Mouse (Mus musculus) hindbrain, embryonic 13.5 days (tissue): ENCODE data around the gene Pex11g. TPM values are rescaled to one million over a fixed set of nuclear protein-coding genes. Genes with fewer than 3 reads are reported as not detected.

ENCODE experiments used
- ATAC-seq: fragments of 200-750 bp; cut with Nextera tagmentation; 2 replicates; pipeline ENCODE4 v1.8.0; 2017; ENCODE audit warnings: moderate TSS enrichment; ENCODE audit not compliant: low FRiP score
- H3K27ac ChIP-seq: fragments of 300-500 bp; sonication (generic); 2 replicates; pipeline ENCODE4 v1.5.1; 2015; ENCODE audit warnings: inconsistent platforms, mild to moderate bottlenecking, moderate library complexity
- H3K27me3 ChIP-seq: fragments of 300-500 bp; sonication (generic); 2 replicates; pipeline ENCODE4 v1.6.1; 2015; ENCODE audit warnings: mild to moderate bottlenecking, inconsistent platforms
- H3K36me3 ChIP-seq: fragments of 300-500 bp; sonication (generic); 2 replicates; pipeline ENCODE4 v1.6.1; 2015; ENCODE audit warnings: mild to moderate bottlenecking, inconsistent platforms
- H3K4me1 ChIP-seq: fragments of 300-500 bp; sonication (generic); replicated peaks from 2 replicates; pipeline ENCODE4 v1.6.1; 2015; ENCODE audit warnings: inconsistent platforms
- H3K4me2 ChIP-seq: fragments of 300-500 bp; sonication (generic); 2 replicates; pipeline ENCODE4 v1.6.1; 2015; ENCODE audit warnings: inconsistent platforms, mild to moderate bottlenecking, moderate library complexity
- H3K4me3 ChIP-seq: fragments of 300-500 bp; sonication (generic); 2 replicates; pipeline ENCODE4 v1.5.1; 2015; ENCODE audit warnings: mild to moderate bottlenecking, inconsistent platforms
- H3K9ac ChIP-seq: fragments of 300-500 bp; sonication (generic); 2 replicates; pipeline ENCODE4 v1.6.1; 2015; ENCODE audit warnings: mild to moderate bottlenecking, inconsistent platforms
- H3K9me3 ChIP-seq: fragments of 300-500 bp; sonication (generic); 2 replicates; pipeline ENCODE4 v1.6.1; 2016; ENCODE audit warnings: inconsistent platforms
- WGBS: fragments of 180-500 bp; shearing (Covaris S2); methylation state at CpG from one replicate; pipeline ENCODE4 v1.1.7; 2015; 5-methylcytosine and 5-hydroxymethylcytosine counted together
- polyA plus RNA-seq: library from polyadenylated mRNA; unstranded; fragments of >200 nt; fragmentation: Nextera tagmentation; extraction: Ambion mirVana; gene quantifications from 2 replicates; pipeline ENCODE4 v1.2.1, GENCODE M21; 2015

Gene Pex11g
- polyA plus RNA-seq, 1 experiment from 2014 or later: 4.2 TPM

DNA sequence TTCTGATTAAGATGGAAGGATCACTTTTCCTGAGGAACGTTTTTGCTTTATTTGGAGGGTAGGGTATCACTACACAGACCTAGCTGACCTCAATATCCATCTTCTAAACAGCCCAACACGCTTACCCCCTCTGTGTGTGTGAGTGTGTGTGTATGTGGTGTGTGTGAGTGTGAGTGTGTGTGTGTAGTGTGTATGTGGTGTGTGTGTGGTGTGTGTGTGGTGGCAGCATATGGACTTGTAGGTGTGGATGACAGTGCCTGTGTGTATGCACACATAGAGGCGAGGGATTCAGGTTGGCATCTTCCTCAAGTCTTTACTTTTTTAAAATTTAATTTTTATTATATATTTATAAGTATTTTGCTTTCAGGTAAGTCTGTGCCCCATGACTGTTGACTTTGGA is 31.1 kb upstream of the Pex11g start:
- H3K4me3 ChIP-seq: no peak overlapping the region
- 93% methylated on average over 3 of the region's 3 CpGs for whole genome bisulfite sequencing
- H3K9me3 ChIP-seq: peaks cover 7% of the 10 kb centered on the region; the same call in 1 of the 2 replicates
- peaks cover 70% of the 10 kb centered on the region for H3K4me1 ChIP-seq
- H3K9ac ChIP-seq: no peak overlapping the region
- no peak overlapping the region for H3K27ac ChIP-seq
- peaks cover 34% of the 10 kb centered on the region for H3K36me3 ChIP-seq
- no peak for ATAC-seq
- no peak overlapping the region for H3K4me2 ChIP-seq
- H3K27me3 ChIP-seq: no peaks in the 10 kb centered on the region

DNA sequence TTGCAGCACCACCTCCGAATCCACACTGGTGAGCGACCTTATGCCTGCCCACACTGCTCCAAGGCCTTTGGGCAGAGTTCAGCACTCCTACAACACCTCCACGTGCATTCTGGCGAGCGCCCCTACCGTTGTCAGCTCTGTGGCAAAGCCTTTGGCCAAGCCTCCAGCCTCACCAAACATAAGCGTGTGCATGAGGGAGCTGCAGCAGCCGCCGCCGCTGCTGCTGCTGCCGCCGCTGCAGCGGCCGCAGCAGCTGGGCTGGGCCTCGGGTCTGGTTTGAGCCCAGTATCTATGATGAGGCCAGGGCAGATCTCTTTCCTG is 28.9 kb upstream of the Pex11g start:
- H3K9ac ChIP-seq: peak overlapping the region; percentile 53; the same call in 1 of the 2 replicates
- H3K36me3 ChIP-seq: peaks cover 34% of the 10 kb centered on the region
- ATAC-seq: no peak
- H3K27me3 ChIP-seq: no peaks in the 10 kb centered on the region
- no peak overlapping the region for H3K4me2 ChIP-seq
- H3K27ac ChIP-seq: no peak overlapping the region
- 91% methylated on average over 15 of the region's 15 CpGs for WGBS
- peaks cover 59% of the 10 kb centered on the region for H3K4me1 ChIP-seq
- H3K4me3 ChIP-seq: no peak overlapping the region
- peaks cover 7% of the 10 kb centered on the region; the same call in 1 of the 2 replicates for H3K9me3 ChIP-seq

GRCm38 (mm10) chr8:3495578-3496427 is 28.3 kb upstream of the Pex11g start:
- Histone ChIP-seq H3K36me3 (peaks cover 34% of the 10 kb centered on the region), H3K9me3 (peaks cover 7% of the 10 kb centered on the region; the same call in 1 of the 2 replicates), H3K27me3 (no peaks in the 10 kb centered on the region), H3K4me2 (no peak overlapping the region), H3K9ac (no peak overlapping the region), H3K4me3 (no peak overlapping the region), H3K27ac (no peak overlapping the region), H3K4me1 (peaks cover 53% of the 10 kb centered on the region)
- 97% methylated on average over 44 of the region's 44 CpGs for WGBS
- ATAC-seq: no peak

DNA sequence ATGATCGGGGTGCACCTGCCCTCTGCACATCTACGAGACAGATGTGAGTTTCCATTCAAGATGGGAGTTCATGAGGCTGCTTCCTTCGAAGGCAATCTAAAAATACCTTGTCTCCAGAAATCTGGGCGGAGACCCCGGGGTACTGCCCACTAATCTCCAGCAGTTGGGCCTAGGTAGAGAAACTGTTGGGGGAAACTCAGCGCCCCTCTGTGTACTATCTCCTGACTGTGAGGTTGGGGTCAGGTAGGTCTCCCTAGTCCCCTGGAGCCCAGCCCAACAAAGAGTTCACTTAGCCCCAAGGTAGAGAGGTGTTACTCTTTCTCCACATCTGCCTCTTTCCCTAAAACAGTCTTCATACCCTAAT is 26.3 kb upstream of the Pex11g start:
- H3K4me3 ChIP-seq: peak overlapping the region; percentile 84
- H3K4me2 ChIP-seq: peak overlapping the region; percentile 84
- H3K9ac ChIP-seq: peak overlapping the region; percentile 99
- H3K4me1 ChIP-seq: peaks cover 41% of the 10 kb centered on the region
- peak overlapping the region; percentile 92 for H3K27ac ChIP-seq
- H3K27me3 ChIP-seq: no peaks in the 10 kb centered on the region
- peaks cover 34% of the 10 kb centered on the region for H3K36me3 ChIP-seq
- 42% methylated on average over 6 of the region's 6 CpGs for WGBS
- peaks cover 7% of the 10 kb centered on the region; the same call in 1 of the 2 replicates for H3K9me3 ChIP-seq
- ATAC-seq: peak; percentile 19

GRCm38 (mm10) chr8:3492901-3493844 is 25.7 kb upstream of the Pex11g start, which contains the start of gene Zfp358:
Gene Zfp358, plus strand, starts transcription at chr8:3493138.
- Histone ChIP-seq H3K27me3 (no peaks in the 10 kb centered on the region), H3K4me1 (peaks cover 39% of the 10 kb centered on the region), H3K27ac (peak within 1 kb of the TSS; percentile 92), H3K4me2 (peak within 1 kb of the TSS; percentile 84), H3K4me3 (peak within 1 kb of the TSS; percentile 84), H3K36me3 (peaks cover 34% of the 10 kb centered on the region), H3K9me3 (peaks cover 7% of the 10 kb centered on the region; the same call in 1 of the 2 replicates), H3K9ac (peak within 1 kb of the TSS; percentile 99)
- WGBS: 1% methylated on average over 56 of the region's 64 CpGs
- ATAC-seq: peak; percentile 89

GRCm38 (mm10) chr8:3485192-3485591 is 17.7 kb upstream of the Pex11g start:
- Histone ChIP-seq H3K4me2 (no peak overlapping the region), H3K4me3 (no peak overlapping the region), H3K9me3 (no peaks in the 10 kb centered on the region), H3K27me3 (0 out of 2 replicates have a peak, but pooled peaks cover 3% of the 10 kb centered on the region), H3K9ac (no peak overlapping the region), H3K27ac (no peak overlapping the region), H3K36me3 (no peaks in the 10 kb centered on the region), H3K4me1 (no peaks in the 10 kb centered on the region)
- no peak for ATAC-seq
- WGBS: 32% methylated on average over 5 of the region's 5 CpGs

DNA sequence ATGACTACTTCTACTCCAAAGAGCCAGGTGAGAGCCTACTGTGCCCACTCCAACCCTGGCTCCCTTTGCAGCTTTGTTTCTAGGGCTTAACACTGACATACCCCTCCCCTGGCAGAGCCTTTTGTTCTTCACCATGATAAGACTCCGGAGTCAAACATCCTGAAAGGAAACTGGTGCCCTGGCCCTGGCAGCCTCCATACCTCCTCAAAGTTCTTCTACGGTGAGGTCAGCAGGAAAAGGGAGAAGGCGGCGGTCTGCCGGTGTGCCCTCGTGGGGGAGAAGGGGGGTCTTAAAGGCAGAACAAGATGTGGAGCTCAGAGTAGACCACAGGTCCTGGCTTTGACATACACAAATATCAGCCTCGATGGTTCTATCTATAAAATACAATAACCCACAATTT is 16.1 kb upstream of the Pex11g start:
- WGBS: 84% methylated on average over 7 of the region's 7 CpGs
- ATAC-seq: no peak

DNA sequence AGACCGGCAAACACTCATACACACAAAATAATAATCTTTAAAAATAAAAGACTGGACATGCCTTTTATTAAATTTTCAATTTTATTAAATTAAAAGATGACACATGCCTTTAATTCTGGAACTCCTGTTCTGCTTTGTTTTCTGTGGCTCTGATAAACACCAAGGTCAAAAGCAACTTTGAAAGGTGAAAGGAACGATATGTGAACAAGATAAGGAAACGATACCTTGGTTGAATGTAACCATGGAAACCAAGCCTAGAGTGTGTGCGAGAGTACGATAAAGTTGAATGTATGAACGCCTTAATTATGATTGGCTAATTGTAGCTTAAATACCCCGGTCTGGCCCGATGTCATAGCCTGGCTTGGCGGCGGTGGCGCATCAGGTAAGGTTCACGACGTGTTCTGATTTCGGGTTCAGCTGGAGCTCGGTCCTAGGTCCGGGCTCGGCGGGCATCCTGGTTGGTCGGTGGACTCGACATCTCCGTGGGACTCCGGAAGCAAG is 14.8 kb upstream of the Pex11g start:
- Histone ChIP-seq H3K9ac (no peak overlapping the region), H3K9me3 (no peaks in the 10 kb centered on the region), H3K4me1 (no peaks in the 10 kb centered on the region), H3K36me3 (no peaks in the 10 kb centered on the region), H3K4me2 (no peak overlapping the region), H3K27ac (no peak overlapping the region), H3K4me3 (no peak overlapping the region), H3K27me3 (0 out of 2 replicates have a peak, but pooled peaks cover 3% of the 10 kb centered on the region)
- WGBS: 91% methylated on average over 22 of the region's 22 CpGs
- ATAC-seq: no peak

More for the DNA sequence above, 16.1 kb upstream of the Pex11g start:
- H3K4me3 ChIP-seq: no peak overlapping the region
- H3K9ac ChIP-seq: no peak overlapping the region
- H3K4me1 ChIP-seq: no peaks in the 10 kb centered on the region
- no peak overlapping the region for H3K4me2 ChIP-seq
- no peaks in the 10 kb centered on the region for H3K9me3 ChIP-seq
- no peak overlapping the region for H3K27ac ChIP-seq
- H3K36me3 ChIP-seq: no peaks in the 10 kb centered on the region
- H3K27me3 ChIP-seq: 0 out of 2 replicates have a peak, but pooled peaks cover 3% of the 10 kb centered on the region

- WGBS: 62% methylated on average over 5 of the region's 5 CpGs
- H3K4me1 ChIP-seq: no peaks in the 10 kb centered on the region
- ATAC-seq: no peak
These were observed 14.1 kb upstream of the Pex11g start for GRCm38 (mm10) chr8:3481605-3482004.

GRCm38 (mm10) chr8:3480221-3480785 is 12.8 kb upstream of the Pex11g start:
- H3K27me3 ChIP-seq: 0 out of 2 replicates have a peak, but pooled peaks cover 8% of the 10 kb centered on the region
- no peak overlapping the region for H3K4me2 ChIP-seq
- H3K9ac ChIP-seq: no peak overlapping the region
- H3K27ac ChIP-seq: no peak overlapping the region
- no peak overlapping the region for H3K4me3 ChIP-seq
- ATAC-seq: no peak
- peaks cover 7% of the 10 kb centered on the region for H3K4me1 ChIP-seq
- 76% methylated on average over 4 of the region's 4 CpGs for WGBS
- no peaks in the 10 kb centered on the region for H3K9me3 ChIP-seq
- H3K36me3 ChIP-seq: no peaks in the 10 kb centered on the region

More at GRCm38 (mm10) chr8:3481605-3482004, 14.1 kb upstream of the Pex11g start:
- no peak overlapping the region for H3K9ac ChIP-seq
- H3K9me3 ChIP-seq: no peaks in the 10 kb centered on the region
- no peak overlapping the region for H3K27ac ChIP-seq
- H3K36me3 ChIP-seq: no peaks in the 10 kb centered on the region
- H3K27me3 ChIP-seq: 0 out of 2 replicates have a peak, but pooled peaks cover 3% of the 10 kb centered on the region
- no peak overlapping the region for H3K4me2 ChIP-seq
- no peak overlapping the region for H3K4me3 ChIP-seq

DNA sequence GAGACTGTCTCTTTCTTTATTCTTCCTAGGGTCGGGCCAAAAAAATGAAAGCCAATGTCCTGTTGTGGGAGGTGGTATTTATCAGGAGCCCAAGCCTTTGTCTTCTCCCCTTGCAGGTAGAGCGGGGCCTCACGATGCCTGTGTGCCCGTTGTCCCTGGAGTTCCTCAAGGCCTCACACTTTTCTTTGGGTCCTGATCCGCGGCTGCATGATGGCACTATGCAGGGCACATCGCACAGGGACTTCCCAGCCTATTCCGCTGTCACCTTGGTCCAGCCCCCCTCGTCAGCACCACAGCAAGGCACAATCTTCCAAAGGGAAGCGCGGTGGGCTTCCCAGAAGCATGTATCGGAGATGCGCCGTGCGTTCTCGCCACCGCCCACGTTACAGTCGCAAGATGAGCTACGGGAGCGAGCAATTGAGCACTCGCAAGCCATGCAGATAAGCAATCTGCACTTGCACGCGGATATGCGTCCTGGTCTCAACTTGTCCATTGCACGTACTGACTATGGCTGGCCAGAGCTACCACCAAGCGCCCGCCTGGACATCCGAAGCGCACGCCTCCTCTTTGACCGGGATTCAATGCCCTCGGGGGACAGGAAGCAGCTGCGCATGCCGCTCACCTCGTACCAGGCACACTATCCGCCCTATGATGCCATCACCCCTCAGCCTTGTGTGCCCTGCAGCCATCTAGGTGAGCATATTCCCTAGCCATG is 8.4 kb upstream of the Pex11g start:
- peak; percentile 63 for ATAC-seq
- Histone ChIP-seq H3K27me3 (0 out of 2 replicates have a peak, but pooled peaks cover 8% of the 10 kb centered on the region), H3K9me3 (no peaks in the 10 kb centered on the region), H3K9ac (peak overlapping the region; percentile 66), H3K27ac (no peak overlapping the region), H3K4me2 (peak overlapping the region; percentile 57), H3K4me3 (peak overlapping the region; percentile 35), H3K4me1 (peaks cover 7% of the 10 kb centered on the region), H3K36me3 (no peaks in the 10 kb centered on the region)
- 33% methylated on average over 37 of the region's 37 CpGs for WGBS
